Mouse (Mus musculus) kidney, adult 2 months (tissue): ENCODE data around the gene Irf2. TPM values are rescaled to one million over a fixed set of nuclear protein-coding genes. Genes with fewer than 3 reads are reported as not detected.
A peak's percentile ranks its signal among the peaks of the same experiment; 100 is the strongest.

Source experiments
- DNase-seq: peaks from one replicate; pipeline ENCODE4 v3.0.0; 2021
- H3K27ac ChIP-seq: fragments of 200-500 bp; 2 replicates; pipeline ENCODE4 v1.5.1; 2012; ENCODE audit warnings: low read depth, low read length, control low read depth, inconsistent platforms; ENCODE audit not compliant: insufficient read depth
- H3K27me3 ChIP-seq: fragments of 200-500 bp; replicated peaks from 2 replicates; pipeline ENCODE4 v1.6.1; 2012; ENCODE audit warnings: mild to moderate bottlenecking, moderate library complexity, low read length, inconsistent platforms; ENCODE audit not compliant: control insufficient read depth, insufficient read depth
- H3K36me3 ChIP-seq: fragments of 200-500 bp; 2 replicates; pipeline ENCODE4 v1.6.1; 2012; ENCODE audit warnings: mild to moderate bottlenecking, moderate library complexity, low read length, inconsistent platforms; ENCODE audit not compliant: control insufficient read depth, insufficient read depth
- H3K4me1 ChIP-seq: fragments of 200-500 bp; 2 replicates; pipeline ENCODE4 v1.6.1; 2011; ENCODE audit warnings: low read length; ENCODE audit not compliant: control insufficient read depth, insufficient read depth
- H3K4me3 ChIP-seq: fragments of 200-500 bp; 2 replicates; pipeline ENCODE4 v1.5.1; 2011; ENCODE audit warnings: mild to moderate bottlenecking, low read depth, low read length, control low read depth; ENCODE audit not compliant: insufficient read depth
- CTCF ChIP-seq: fragments of 200-500 bp; conservative IDR thresholded peaks from 2 replicates; pipeline ENCODE4 v1.5.1; 2011; ENCODE audit warnings: low read depth, mild to moderate bottlenecking, control low read depth, low read length, moderate library complexity, mixed read lengths; ENCODE audit not compliant: insufficient read depth, insufficient read length
- POLR2A ChIP-seq: fragments of 200-500 bp; IDR thresholded peaks from one replicate; pipeline ENCODE4 v1.6.1; 2011; ENCODE audit warnings: low read depth, low read length, control low read depth
- WGBS: fragments of 180-500 bp; shearing (Covaris S2); methylation state at CpG from one replicate; pipeline ENCODE4 v1.1.7; 2018; 5-methylcytosine and 5-hydroxymethylcytosine counted together
- polyA plus RNA-seq: library from polyadenylated mRNA; depleted of rRNA; stranded (reverse); fragments of >200 nt; gene quantifications from 2 replicates; pipeline ENCODE4 v1.2.3, GENCODE M21; 2012

Gene Irf2
- polyA plus RNA-seq, 1 experiment, result 12.6 TPM

- no peaks in the 10 kb centered on the region for H3K4me1 ChIP-seq
- no peak overlapping the region for H3K27ac ChIP-seq
- 74% methylated on average over 8 of the region's 8 CpGs for WGBS
- H3K4me3 ChIP-seq, result no peak overlapping the region
- no peaks in the 10 kb centered on the region for H3K27me3 ChIP-seq
- H3K36me3 ChIP-seq, result no peaks in the 10 kb centered on the region
- no peak for DNase-seq
- TF ChIP-seq CTCF (no peak), POLR2A (no peak)
Measured at GRCm38 (mm10) chr8:46859847-46860167, 120.3 kb downstream of the Irf2 start.

GRCm38 (mm10) chr8:46862508-46862907, 123.0 kb downstream of the Irf2 start:
- Histone ChIP-seq H3K4me1 (no peaks in the 10 kb centered on the region), H3K36me3 (no peaks in the 10 kb centered on the region), H3K27me3 (no peaks in the 10 kb centered on the region), H3K4me3 (no peak overlapping the region), H3K27ac (no peak overlapping the region)
- 93% methylated on average over 5 of the region's 5 CpGs for WGBS
- TF ChIP-seq CTCF (no peak), POLR2A (no peak)
- DNase-seq, result no peak

- Histone ChIP-seq H3K27ac (no peak overlapping the region), H3K27me3 (no peaks in the 10 kb centered on the region), H3K36me3 (no peaks in the 10 kb centered on the region), H3K4me1 (no peaks in the 10 kb centered on the region), H3K4me3 (no peak overlapping the region)
- no peak for TF ChIP-seq POLR2A
- TF ChIP-seq CTCF, result no peak
- 84% methylated on average over 1 of the region's 1 CpGs for WGBS
- DNase-seq, result no peak
Measured at GRCm38 (mm10) chr8:46865428-46865827, 125.9 kb downstream of the Irf2 start.

- 75% methylated on average over 4 of the region's 4 CpGs for WGBS
- no peak overlapping the region for H3K27ac ChIP-seq
- no peak overlapping the region for H3K4me3 ChIP-seq
- no peaks in the 10 kb centered on the region for H3K36me3 ChIP-seq
- H3K27me3 ChIP-seq, result no peaks in the 10 kb centered on the region
- H3K4me1 ChIP-seq, result no peaks in the 10 kb centered on the region
- DNase-seq, result peak; percentile 12
- TF ChIP-seq POLR2A (no peak), CTCF (no peak)
Measured at GRCm38 (mm10) chr8:46867440-46867839, 127.9 kb downstream of the Irf2 start.

GRCm38 (mm10) chr8:46868346-46869065, 129.0 kb downstream of the Irf2 start:
- Histone ChIP-seq H3K27me3 (no peaks in the 10 kb centered on the region), H3K4me1 (no peaks in the 10 kb centered on the region), H3K4me3 (no peak overlapping the region), H3K36me3 (no peaks in the 10 kb centered on the region), H3K27ac (no peak overlapping the region)
- WGBS, result 44% methylated on average over 8 of the region's 8 CpGs
- TF ChIP-seq POLR2A (no peak), CTCF (no peak)
- no peak for DNase-seq

- WGBS, result 65% methylated on average over 6 of the region's 6 CpGs
- Histone ChIP-seq H3K36me3 (no peaks in the 10 kb centered on the region), H3K4me3 (no peak overlapping the region), H3K27me3 (no peaks in the 10 kb centered on the region), H3K4me1 (no peaks in the 10 kb centered on the region), H3K27ac (no peak overlapping the region)
- TF ChIP-seq CTCF (no peak), POLR2A (no peak)
- no peak for DNase-seq
Measured at GRCm38 (mm10) chr8:46869521-46869925, 130.0 kb downstream of the Irf2 start.

- no peaks in the 10 kb centered on the region for H3K4me1 ChIP-seq
- no peak overlapping the region for H3K4me3 ChIP-seq
- DNase-seq, result no peak
- H3K27me3 ChIP-seq, result no peaks in the 10 kb centered on the region
- H3K27ac ChIP-seq, result no peak overlapping the region
- no peaks in the 10 kb centered on the region for H3K36me3 ChIP-seq
- TF ChIP-seq POLR2A (no peak), CTCF (no peak)
- 94% methylated on average over 4 of the region's 4 CpGs for WGBS
Measured at GRCm38 (mm10) chr8:46871086-46871485, 131.6 kb downstream of the Irf2 start.
